Mouse (Mus musculus) heart, postnatal 0 days (tissue): ENCODE measurements around the gene Scn1b.

Source experiments
- CTCF ChIP-seq: IDR thresholded peaks from 2 replicates; pipeline ENCODE4 v1.5.1; 2016; ENCODE audit warnings: antibody characterized with exemption, control low read depth, low read depth
- EP300 ChIP-seq: IDR thresholded peaks from 2 replicates; pipeline ENCODE4 v1.6.1; 2016; ENCODE audit warnings: antibody characterized with exemption, low read depth

DNA sequence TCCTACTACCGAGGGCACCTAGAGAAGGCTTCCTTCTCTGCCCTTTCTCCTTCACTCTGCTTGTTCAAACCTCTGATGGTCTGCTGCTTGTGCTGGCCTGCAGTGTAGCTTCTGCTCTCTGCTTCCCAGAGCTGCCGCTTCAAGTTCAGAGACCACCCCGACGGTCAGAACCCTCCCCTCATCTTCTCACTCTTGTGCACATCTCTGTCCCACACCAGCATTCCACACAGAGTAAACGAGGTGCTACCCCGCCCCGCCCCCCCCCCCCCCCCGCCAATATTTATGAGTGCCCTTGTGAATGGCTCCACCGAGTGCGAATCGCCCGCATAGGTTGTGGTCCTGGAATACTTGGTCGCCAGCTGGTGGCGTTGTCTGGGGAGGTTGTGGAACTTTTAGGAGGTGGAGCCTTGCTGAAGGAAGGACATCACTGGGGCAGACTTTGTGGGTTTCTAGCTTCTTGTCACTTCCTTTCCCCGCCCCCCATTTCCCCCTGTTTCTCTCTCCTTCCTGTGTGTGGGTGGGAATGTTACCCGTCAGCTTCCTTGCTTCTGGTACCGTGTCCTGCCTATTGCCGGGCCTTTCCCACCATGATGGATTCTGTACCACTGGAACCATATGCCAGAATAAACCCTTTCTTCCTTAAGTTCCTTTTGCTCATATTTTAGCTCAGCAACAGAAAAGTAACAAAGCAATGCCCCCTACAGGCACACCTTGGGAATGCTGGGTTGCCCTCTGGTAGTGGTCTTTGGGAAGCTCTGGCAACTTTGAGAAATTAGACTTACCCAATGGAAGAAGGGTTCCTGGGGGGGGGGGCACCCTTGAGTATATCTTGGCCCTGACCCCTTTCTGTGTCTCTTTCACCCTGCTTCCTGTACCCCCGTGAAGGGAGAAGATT lies 29.5 kb upstream of the Scn1b start:
- peak; percentile 37 for TF ChIP-seq CTCF
- no peak for TF ChIP-seq EP300
